Mouse (Mus musculus): Measurements from ENCODE around the gene Adamtsl1.

The Adamtsl1 gene

DNA sequence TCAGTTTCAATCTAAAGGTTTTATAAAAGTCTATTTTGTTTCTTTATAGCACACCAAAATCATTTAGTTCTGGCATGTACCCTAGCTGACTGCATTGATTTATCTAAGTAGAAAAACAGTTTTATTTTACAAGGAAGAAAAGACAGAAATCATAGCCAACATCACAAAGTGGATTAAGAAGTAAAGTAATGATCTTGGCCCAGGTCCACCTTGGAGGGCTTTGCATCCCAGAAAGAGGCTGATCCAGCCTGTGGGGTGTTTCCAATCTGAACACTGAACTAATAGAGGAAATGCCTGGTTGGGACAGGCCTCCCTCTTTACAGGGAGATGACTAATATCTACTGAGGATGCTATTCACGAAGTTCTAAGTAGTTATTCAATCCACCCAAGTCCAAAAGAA, 163.6 kb downstream of the Adamtsl1 start:
- no peak for DNase-seq

DNA sequence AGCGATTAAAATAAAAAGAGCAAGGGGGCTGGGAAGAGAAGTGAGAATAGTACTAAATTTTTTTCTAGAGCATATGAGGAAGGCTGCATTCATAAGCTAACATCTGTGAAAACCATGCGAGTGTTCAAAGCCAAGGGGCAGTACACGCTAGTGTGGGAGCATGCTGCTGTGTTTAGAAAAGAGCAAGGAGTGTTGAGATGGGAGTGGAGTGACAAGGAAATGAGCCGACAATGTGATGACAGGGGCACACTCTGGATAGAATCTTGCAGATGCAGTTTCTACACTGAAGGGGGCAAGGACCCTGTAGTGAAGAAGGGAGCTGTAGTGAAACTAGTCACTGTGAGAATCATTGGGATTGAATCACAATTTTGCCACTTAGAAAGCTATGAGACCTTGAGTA, 172.2 kb downstream of the Adamtsl1 start:
- DNase-seq: no peak

DNA sequence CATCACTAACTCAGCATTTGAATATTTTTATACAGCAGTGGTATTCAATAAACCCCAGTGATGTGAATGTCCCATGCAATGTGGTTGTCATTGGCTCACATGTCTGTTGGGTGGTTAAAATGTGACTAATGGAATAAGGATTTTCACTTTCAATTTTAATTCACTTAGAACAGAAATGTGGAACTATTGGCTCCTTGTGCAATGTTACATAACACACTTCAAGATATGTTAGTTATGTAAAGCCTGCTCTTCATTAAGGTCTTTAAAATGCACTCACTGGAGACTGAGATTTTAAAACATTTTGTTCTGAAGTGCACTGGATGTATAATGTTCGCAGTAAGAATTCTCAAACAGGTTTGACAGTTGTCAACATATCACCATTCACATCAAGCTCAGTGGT, 181.3 kb downstream of the Adamtsl1 start:
- DNase-seq: no peak

DNA sequence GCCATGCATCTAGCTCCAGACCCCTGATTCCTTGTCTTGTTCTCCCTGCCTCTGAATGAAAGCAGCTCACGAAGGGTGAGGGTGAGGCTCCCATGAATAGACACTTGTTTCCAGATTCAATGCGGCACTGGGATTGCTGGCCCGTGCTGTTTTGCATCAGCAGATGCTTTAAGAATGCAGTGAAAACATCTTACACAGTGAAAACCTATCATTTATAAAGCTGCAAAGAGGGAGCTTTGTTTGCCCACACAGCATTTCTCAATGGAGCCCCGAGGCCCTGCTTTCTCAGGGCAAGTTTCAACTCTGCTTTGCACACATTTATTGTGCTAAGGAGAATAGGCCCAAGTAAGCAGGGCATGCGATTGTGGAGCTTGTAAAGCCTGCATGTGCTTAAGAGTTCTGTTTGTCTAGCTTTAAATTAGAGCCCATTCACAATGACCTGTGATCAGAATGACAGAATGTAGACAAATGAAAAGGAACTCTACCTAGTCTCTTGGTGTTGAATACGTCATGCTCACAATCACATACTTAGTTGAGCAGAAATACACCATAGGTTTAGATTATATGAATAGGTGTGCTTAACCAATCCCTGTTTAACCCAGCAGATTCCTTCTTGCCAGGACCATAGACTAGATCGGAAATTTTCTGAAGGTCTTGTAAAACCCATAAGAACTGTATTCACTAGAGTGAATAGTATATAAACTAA, 193.5 kb downstream of the Adamtsl1 start:
- no peak for DNase-seq

DNA sequence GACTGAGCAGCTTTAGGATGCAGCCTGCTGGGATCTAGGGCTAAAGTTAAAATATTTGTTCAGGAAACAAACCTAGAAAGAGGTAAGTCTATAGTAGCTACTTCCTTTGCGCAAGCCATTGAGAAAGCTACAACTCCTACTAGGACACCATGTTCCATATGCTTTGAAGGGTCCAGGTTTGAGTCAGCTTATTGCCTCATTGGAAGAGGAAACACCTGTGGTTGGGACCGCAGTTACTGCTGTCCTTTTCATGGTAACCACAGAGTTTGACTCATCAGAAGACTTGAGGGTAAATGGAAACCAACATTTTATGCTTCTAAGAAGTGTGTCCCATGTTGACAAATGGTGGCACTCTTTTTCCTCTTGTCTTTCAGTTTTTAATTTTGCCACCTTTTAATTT, 195.7 kb downstream of the Adamtsl1 start:
- no peak for DNase-seq

DNA sequence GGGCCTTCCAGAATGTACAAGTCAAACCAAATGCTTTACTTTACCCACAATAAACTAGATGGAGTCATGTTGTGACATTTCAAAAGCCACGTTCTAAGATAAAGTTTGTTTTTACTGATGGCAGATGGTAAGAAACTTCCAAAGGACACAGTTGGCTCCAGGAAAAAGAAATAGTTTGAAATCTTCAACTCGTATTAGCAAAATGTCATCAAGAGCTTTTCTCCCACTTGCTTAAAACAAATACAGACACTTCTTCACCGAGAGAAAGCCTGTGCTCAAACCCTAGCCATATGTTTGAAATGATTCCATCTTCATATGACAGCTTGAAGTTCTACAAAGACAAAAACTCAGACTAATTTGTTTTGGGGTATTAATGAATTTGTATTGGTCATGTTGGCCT, 211.0 kb downstream of the Adamtsl1 start:
- no peak for DNase-seq

DNA sequence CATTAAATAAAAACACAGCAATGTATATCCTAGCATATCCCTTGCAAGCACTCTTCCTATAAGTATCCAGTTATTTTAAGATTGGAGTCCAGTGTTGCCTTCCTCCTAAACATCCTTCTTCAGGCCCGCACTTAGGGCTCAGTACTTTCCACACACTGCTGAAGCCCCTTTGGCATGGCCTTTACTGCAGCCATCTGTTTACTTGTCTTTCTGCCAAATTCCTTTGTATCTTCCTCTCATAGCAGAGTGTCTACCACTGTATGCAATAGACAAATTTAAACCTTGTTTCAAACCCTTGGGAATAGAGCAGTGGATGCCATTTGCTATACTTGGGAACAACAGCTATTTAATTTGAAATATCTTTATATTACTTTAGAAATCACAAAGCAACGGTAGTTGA, 213.8 kb downstream of the Adamtsl1 start:
- peak; percentile 60 to 75 for DNase-seq

DNA sequence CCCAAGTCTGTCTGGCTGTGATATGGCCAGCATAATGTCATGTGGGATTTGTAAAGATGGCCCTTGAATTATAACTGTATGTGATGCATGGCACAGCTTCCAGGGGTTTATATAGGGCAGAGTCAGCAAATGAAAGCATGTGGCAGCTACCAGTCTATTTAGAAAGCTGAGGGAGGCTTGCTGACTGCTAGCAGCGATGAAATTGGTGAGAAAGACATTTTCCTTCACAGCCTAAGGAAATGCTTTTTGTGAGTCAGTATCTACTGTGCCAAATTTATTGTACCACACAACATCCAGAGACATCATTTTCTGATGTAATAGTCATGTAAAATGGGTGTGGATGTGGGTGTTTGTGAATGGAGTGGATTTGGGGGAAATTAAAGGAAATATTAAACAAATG, 214.4 kb downstream of the Adamtsl1 start:
- peak in 1 of 2 experiments; percentile 48 for DNase-seq

DNA sequence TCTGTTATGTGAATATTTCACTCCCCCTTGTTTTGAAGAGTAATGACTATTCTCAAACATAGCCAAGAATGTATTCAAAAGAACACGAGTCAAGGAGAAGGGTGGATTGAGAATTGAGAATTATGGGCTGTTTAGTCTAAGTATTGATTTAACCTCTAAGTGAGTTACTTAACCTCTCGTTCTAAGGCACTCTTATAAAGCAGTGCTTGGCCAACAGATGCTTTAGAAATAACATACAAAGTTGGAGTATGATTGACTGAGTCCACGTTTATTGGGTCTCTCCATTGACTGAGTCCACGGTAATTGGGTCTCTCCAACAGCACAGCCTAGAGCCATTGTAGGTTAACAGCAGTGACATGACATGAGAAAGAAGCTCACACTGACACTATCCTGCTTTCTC, 226.5 kb downstream of the Adamtsl1 start:
- no peak for DNase-seq

DNA sequence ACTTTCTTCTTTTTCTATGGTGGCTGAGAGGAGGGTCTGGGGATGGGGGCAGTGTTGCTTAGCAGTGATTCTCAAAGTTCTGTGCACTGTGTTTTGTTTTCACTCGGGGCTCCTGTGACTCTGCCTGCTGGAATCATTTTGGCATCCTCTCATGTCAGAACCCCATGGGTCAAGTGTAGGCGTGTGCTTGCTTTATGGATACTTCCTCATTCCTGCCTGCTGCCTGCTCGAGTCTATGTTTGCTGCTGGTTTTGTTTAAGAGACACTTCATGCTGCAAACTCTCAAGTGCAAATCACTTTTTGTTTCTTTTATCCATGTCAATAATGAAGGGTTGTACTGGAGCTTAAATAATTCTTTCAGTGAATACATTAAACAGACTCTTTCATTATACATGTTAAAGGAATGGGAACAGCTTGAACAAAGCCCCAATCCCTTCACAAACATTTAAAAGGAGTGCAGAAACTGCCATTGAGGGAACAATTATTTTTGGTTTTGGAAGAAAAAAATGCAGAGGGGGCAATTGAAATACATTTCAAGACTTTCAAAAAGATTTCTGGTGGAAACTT, 227.9 kb downstream of the Adamtsl1 start:
- DNase-seq: no peak

DNA sequence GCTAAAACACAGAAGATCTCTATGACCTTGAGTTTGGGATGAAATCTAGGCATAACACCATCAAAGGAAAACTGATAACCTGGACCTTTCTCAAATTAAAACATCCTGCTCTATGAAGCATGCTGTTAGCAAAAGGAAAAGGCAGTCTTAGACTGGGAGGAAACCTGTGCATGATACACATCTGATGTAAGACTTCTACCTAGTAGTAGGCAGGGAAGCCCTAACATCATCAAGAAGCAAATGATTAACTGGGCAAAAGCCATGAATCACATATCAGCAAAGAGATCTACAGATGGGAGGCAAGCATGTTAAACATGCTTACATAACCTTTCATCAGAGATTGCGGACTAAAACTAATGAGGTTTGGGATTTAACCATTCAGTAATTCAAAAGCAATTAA, 229.5 kb downstream of the Adamtsl1 start:
- DNase-seq: no peak

DNA sequence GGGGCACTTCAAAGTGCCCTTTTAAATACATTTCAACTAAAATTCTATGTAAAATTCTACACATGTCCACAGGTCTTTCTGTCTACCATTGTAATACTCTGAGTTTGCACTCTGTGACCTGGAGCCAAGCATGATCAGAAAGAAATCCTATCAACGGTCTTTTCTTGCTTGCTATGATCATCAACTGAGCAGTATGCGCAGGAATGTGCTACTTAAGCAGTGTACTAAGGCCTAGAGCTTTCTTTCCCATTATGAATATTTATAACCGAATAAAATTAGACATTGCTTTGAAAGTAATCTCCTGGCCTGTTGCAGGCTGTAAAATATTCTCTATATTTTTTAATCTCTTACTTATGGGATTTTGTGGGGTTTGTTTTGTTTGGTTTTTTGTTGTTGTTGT, 248.7 kb downstream of the Adamtsl1 start:
- no peak for DNase-seq

DNA sequence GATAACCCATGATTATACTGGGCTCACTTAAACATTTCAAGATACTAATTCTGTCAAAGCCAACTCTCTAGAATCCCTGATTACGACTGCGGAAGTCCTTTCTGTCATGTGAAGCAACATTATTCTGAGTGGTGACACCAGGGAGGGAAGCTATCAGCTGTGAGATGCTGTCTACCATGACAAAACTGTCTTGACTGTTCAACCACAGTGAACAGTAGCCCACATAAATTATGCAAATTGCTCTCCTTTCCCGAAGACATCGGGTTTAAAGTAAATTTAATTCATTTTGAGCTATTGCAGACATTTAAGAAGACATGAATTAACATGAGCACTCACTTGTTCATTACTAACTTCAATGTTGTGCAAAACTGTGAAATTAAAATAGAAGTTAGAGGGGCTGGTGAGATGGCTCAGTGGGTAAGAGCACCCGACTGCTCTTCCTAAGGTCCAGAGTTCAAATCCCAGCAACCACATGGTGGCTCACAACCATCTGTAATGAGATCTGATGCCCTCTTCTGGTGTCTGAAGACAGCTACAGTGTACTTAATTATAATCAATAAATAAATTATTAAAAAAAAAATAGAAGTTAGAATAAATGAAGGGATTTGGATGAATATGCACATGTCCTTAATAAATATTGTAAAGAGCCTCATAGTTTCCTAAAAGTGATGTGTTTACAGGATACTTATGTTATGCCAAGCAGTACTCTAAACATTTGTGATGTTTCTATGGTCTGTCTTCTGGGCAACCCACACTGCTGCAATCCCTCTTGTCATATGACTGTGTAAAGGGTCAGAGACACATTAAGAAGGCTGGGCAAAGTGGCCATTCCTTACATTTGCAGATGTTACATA, 249.4 kb downstream of the Adamtsl1 start:
- no peak for DNase-seq

DNA sequence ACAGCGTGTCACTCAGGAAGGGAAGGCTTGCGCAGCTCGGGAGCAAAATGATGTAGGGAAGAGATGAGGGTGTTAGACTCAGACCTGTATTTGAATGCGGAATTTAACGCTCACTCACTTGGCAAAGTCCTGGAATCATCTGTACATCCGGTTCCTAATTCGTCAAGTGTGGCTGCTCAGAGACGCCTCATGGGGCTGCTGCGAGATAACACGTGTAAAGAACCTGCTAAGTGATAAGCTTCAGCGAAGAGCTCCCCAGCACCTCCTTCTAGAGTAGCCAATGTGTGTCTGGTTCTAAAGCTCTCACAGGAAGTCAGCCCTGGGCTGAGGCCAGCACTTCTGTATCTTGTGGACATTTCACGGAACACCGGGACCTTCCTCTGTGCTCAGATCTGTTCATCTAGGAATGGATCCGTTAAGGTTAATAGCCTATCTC, 250.1 kb downstream of the Adamtsl1 start:
- DNase-seq: peak; percentile 16 to 20

DNA sequence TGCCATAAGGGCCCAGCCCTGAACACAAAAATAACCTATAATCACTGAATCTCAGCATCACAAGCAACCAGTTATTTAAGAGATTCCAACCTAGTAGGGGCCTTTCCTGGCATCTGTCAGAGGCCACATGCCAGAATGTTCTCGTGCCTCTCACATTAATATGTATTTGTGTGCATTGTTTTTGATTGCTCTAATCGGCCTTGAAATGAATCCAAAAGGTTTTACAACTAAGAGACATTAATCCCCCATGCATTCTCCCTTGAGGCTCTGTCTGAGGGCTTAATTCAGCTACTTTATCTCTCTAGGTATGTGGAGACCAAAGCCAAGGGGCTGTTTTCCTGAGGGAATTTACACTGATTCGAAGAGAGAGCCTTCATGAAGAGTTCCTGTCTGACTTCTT, 250.5 kb downstream of the Adamtsl1 start:
- DNase-seq: peak in 1 of 2 experiments; percentile 13

DNA sequence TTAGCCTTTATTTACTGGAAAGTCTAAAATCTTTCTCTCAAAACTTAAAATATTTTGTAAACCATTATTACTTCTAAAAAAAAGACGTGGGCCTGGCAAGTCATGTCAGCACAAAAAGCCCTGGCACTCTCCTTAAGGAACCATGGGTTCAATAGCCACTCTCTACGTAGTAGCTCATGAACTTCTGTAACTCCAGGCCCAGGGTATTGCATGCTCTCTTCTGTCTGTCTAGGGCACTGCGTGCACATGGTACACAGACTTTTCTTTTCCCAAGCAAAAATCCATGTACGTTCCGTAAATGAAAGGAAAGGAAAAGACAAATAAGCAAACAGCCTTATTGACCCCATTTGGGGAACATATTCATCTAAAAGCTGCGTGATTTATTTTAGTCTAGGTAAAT, 253.7 kb downstream of the Adamtsl1 start:
- no peak for DNase-seq

DNA sequence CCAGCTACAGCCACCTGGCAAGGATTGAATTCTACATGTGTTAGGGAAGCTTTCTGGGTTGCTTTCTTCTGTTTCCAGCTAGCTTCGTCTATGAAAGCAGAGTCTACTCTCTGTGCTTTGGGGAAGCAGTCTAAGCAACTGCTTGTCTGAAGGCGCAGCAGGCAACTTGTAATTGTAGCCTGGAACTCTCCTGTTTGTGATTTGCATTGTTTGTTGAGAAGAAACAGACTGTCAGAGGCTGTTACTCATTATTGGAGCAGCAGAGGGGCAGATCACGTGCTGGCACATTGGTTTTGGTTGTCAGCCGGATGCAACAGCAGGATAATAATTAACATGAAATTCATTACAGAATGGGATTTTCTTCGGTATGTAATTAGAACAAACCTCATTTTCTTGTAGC, 254.1 kb downstream of the Adamtsl1 start:
- DNase-seq: no peak

DNA sequence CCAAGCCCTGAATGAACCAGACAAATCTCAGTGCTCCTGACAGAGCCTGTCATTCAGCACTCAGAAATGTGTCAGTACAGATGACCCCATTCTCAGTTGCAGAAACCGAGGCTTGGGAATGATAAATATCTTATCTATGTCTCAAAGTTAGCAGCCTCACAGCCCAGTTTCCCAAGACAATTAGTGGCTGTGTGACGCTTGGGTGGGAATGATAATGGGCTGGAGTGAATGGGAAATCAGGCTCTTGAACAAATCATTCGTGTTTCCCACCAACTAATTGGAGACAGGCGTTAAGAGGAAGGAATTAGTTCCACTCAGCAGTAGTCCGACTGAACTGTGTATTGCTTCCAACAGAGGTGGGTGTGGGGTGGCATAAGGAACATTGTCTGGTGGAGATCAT, 268.5 kb downstream of the Adamtsl1 start:
- no peak for DNase-seq

DNA sequence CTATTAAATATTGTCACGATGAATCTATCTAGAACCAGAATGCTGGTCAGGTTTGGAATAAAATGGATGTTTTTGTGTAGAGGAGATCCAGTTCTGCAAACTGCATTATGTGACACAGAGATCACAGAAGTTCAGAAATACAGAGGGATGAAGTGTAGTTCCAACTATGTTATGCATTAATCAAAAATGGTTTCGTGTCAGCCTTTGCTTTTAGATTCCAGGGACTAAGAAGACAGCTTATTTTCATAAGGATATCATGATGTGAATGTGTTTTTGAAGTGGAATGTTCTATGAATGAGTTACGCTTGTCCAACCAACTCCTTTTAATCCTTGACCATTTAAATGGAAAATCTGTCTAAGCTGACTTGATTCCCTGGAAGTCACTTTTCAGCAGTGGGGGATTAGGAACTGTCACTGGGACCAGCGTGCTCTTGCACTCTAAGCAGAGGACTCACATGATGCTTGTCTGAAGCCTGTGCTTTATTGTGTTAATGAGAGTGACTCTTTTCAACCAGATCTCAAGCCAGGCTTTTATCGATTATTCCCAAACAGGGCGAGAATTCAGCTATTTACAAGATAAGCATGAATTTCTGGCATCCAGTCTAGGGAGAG, 269.9 kb downstream of the Adamtsl1 start:
- no peak for DNase-seq

DNA sequence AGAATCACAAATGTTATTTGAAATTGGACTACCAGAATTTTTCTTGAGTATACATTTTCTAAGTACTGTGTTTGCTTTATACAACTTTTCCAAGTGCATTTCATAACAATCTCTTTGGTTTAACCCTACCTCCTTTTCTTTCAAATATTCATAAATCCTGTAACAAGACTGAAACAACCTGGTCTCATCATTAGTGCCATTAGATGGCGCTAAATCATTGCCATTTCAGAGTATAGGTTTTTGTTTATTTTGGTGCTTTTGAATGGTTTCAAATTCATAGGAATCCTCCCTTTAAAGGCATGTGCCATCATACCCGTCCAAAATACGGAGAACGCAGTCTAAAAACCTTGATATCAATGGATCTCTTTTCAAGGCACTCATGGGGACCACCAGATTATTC, 270.5 kb downstream of the Adamtsl1 start:
- DNase-seq: no peak

DNA sequence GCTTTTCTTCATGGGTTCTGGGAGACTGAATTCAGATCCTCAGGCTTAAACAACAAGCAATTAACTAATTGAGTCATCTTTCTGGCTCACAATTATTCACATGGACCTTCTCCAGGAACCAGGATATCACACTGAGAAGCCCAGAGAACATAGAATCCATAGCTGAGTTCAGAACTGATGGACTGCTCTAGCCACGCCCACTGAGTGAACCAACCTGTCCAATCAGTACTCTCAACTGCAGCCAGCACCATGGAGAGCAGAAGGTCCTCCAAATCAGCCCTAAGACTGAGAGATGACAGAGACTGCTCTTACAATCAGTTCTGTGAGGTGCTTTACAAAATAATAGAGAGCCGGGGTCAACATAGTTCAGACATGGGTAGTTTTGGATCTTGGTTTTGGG, 276.3 kb downstream of the Adamtsl1 start:
- DNase-seq: no peak

DNA sequence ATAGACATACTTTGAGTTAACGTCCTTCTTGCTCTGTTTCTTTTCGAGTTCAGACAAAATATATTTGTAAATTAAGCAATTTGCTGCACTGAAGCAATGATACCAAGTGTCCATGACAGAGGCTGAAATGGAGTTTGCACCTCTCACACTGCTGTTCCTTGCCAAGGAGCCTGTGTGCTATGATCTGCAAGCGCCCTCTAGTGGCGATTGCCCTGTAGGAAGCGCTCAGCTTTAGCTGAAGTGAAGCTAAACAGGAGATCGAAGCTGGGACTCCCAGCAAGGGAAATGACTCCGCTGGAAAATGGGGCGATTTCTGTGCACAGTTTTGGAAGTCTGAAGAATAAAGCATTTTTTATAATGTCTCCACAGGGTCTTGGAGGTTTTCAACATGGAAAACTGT, 287.8 kb downstream of the Adamtsl1 start:
- DNase-seq: peak; percentile 86 to 93

DNA sequence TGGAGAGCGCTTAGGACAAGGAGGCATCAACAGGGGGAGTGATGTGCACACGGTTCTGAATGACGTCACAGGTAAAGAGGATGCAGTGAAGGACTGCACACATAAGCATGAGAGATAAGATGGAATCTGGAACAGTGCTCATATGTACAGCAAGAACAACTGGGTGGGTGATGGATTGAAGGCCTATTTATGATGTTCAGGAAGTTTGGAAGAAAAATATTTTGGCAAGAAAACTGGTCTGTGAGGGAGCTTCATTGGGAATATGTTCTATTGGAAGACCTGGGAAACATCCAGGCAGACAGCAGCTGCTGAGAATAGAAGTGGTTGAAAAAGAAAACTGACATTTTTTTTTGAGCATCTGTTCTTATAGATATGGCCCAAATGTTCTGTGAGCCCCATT, 300.4 kb downstream of the Adamtsl1 start:
- DNase-seq: no peak

DNA sequence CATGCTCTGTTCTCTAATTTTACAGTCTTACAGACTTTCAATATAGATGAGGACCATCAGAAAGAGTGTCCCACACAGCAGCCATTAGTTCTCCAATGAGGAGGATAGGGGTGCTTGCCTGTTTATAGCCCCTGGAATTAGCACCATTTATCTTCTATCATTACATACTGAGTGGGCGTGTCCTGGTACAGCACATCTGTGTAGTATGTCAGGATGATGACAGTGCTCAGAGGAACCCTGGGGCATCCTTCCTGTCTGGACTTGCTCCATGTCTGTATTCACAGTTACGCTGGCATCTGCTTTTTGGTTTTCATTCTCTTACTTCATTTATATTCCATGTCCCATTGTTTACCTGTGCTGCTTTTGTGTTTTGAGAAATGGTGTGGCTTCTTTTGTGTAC, 304.5 kb downstream of the Adamtsl1 start:
- DNase-seq: no peak
